In genomic region chr8:9157141-9157781, GRCm38 (mm10) we compare ENCODE assay signal across 8 mouse cellular contexts.
DNase-seq lines count a peak whose midpoint lies in the region; ATAC-seq and TF ChIP-seq lines count a peak whose summit lies in the region.

No protein-coding gene starts in this region.

- H3K4me3 ChIP-seq in stomach, embryonic 14.5 days (ENCODE audit: low read depth, low read length), result no peak overlapping the region
- no peak overlapping the region for H3K4me3 ChIP-seq in stomach, postnatal 0 days (ENCODE audit: low read depth, low read length)
- H3K4me3 ChIP-seq in liver, embryonic 15.5 days (replicated peaks), result no peak overlapping the region

- H3K9ac ChIP-seq in stomach, embryonic 14.5 days (replicated peaks; ENCODE audit: low read depth, low read length), result no peak overlapping the region
- no peak overlapping the region for H3K9ac ChIP-seq in stomach, postnatal 0 days (ENCODE audit: low read length)
- no peak overlapping the region for H3K9ac ChIP-seq in liver, embryonic 15.5 days

- no peak for TF ChIP-seq CTCF in stomach, postnatal 0 days (IDR thresholded peaks at IDR 0.05; ENCODE audit: low read depth)

- 0 out of 2 replicates have a peak, but pooled peaks have one; percentile 56 for ATAC-seq in stomach, embryonic 14.5 days (ENCODE audit: insufficient number of reproducible peaks, insufficient read depth, low FRiP score, low read depth)
- no peak for ATAC-seq in stomach, postnatal 0 days (ENCODE audit: low FRiP score, low TSS enrichment)
- peak; percentile 79 for ATAC-seq in granulocyte monocyte progenitor cell, adult 5-6 weeks (replicated peaks; ENCODE audit: poor library complexity, severe bottlenecking)
- ATAC-seq in liver, embryonic 15.5 days (ENCODE audit: insufficient read depth), result no peak

- no peak for DNase-seq in stomach, postnatal 0 days (ENCODE audit: low spot score)
- peak; percentile 72 for DNase-seq in retina, embryonic 14.5 days (ENCODE audit: low spot score)
- no peak for DNase-seq in cerebellum, adult 18-20 months
- DNase-seq in frontal cortex, postnatal 14 days (ENCODE audit: low spot score in 2 of 2), result no peak
- DNase-seq in left cerebral cortex, adult 8-10 months (ENCODE audit: low spot score in 2 of 2), result no peak

- H3K27me3 ChIP-seq in stomach, embryonic 14.5 days (ENCODE audit: control insufficient read depth, insufficient read depth, low read length), result no peaks in the 10 kb centered on the region
- H3K27me3 ChIP-seq in stomach, postnatal 0 days (ENCODE audit: control insufficient read depth, insufficient read depth, low read length), result no peaks in the 10 kb centered on the region
- H3K27me3 ChIP-seq in liver, embryonic 15.5 days, result no peaks in the 10 kb centered on the region

- peaks cover 6% of the 10 kb centered on the region; the same call in 1 of the 2 replicates for H3K4me1 ChIP-seq in stomach, embryonic 14.5 days (ENCODE audit: control insufficient read depth, insufficient read depth, low read length)
- no peaks in the 10 kb centered on the region for H3K4me1 ChIP-seq in stomach, postnatal 0 days (replicated peaks; ENCODE audit: control insufficient read depth, insufficient read depth)
- H3K4me1 ChIP-seq in liver, embryonic 15.5 days (replicated peaks), result 0 out of 2 replicates have a peak, but pooled peaks cover 5% of the 10 kb centered on the region

- no peaks in the 10 kb centered on the region for H3K9me3 ChIP-seq in stomach, embryonic 14.5 days (ENCODE audit: control insufficient read depth, low read depth, low read length)
- no peaks in the 10 kb centered on the region for H3K9me3 ChIP-seq in stomach, postnatal 0 days (ENCODE audit: control insufficient read depth, low read length)
- H3K9me3 ChIP-seq in liver, embryonic 15.5 days (replicated peaks), result no peaks in the 10 kb centered on the region

- no peak overlapping the region for H3K27ac ChIP-seq in stomach, embryonic 14.5 days (ENCODE audit: low read length)
- no peak overlapping the region for H3K27ac ChIP-seq in stomach, postnatal 0 days (replicated peaks)
- no peak overlapping the region for H3K27ac ChIP-seq in liver, embryonic 15.5 days (replicated peaks)

- H3K36me3 ChIP-seq in stomach, embryonic 14.5 days (ENCODE audit: control insufficient read depth, insufficient read depth, low read length), result no peaks in the 10 kb centered on the region
- H3K36me3 ChIP-seq in stomach, postnatal 0 days (ENCODE audit: control insufficient read depth, insufficient read depth, low read length), result no peaks in the 10 kb centered on the region
- H3K36me3 ChIP-seq in liver, embryonic 15.5 days (replicated peaks), result no peaks in the 10 kb centered on the region

- TF ChIP-seq EP300 in stomach, postnatal 0 days (optimal IDR thresholded peaks at IDR 0.05), result no peak

- H3K4me2 ChIP-seq in stomach, embryonic 14.5 days (replicated peaks; ENCODE audit: low read depth, low read length), result no peak overlapping the region
- H3K4me2 ChIP-seq in stomach, postnatal 0 days (replicated peaks; ENCODE audit: low read depth), result no peak overlapping the region
- H3K4me2 ChIP-seq in liver, embryonic 15.5 days, result peak overlapping the region; percentile 25

- 38% methylated on average over 23 of the region's 23 CpGs for WGBS in stomach, embryonic 14.5 days
- WGBS in stomach, postnatal 0 days, result 38% methylated on average over 23 of the region's 23 CpGs
- 11% methylated on average over 23 of the region's 23 CpGs for WGBS in liver, embryonic 15.5 days (ENCODE audit: insufficient replicate concordance)

Comparison
In these comparisons a context has a peak if more than half of its experiments do, and no peak if none do; other contexts are left out.
1. ATAC-seq: peak in stomach, embryonic 14.5 days (single experiment) and granulocyte monocyte progenitor cell, adult 5-6 weeks (single experiment); none in stomach, postnatal 0 days (single experiment) and liver, embryonic 15.5 days (single experiment).